Mouse (Mus musculus) left cerebral cortex, postnatal 4 days (tissue): ENCODE results near the gene Srp9. TPM values are rescaled to one million over a fixed set of nuclear protein-coding genes. Genes with fewer than 3 reads are reported as not detected.

ENCODE experiments used
- DNase-seq: peaks from one replicate; pipeline ENCODE4 v3.0.0-alpha.2; 2022
- intact Hi-C: fragments of 180-260 bp; cut with DNase I; formaldehyde crosslinking; loops from one replicate; pipeline ENCODE4 v1.15.1; 2025
- total RNA-seq, 2 experiments: library from RNA; stranded (reverse); gene quantifications; 2 replicates each; pipeline ENCODE4 v1.2.3; 2021

Gene Srp9
- total RNA-seq: 10 to 100 TPM; 46.2 to 46.6 TPM

- intact Hi-C loops: loop anchor here (10.0 kb wide), 1 partner anchor 410 kb away; no protein-coding TSS in a partner anchor
- peak; percentile 99 for DNase-seq
Measured at GRCm38 (mm10) chr1:182124506-182124905, at the start of gene Srp9. Gene Srp9 (plus strand): TSS chr1:182124737.

- DNase-seq: no peak
- intact Hi-C loops: loop anchor here (10.0 kb wide), 1 partner anchor 57 kb away; no protein-coding TSS in a partner anchor
Measured at GRCm38 (mm10) chr1:182081744-182082419, 42.7 kb upstream of the Srp9 start.

GRCm38 (mm10) chr1:182083459-182083858, 41.1 kb upstream of the Srp9 start:
- intact Hi-C loops: loop anchor here (10.0 kb wide), 1 partner anchor 59 kb away; no protein-coding TSS in a partner anchor
- no peak for DNase-seq

GRCm38 (mm10) chr1:182086759-182087158, 37.8 kb upstream of the Srp9 start:
- intact Hi-C loops: loop anchor here (10.0 kb wide), 1 partner anchor 62 kb away; no protein-coding TSS in a partner anchor
- DNase-seq: peak; percentile 69

GRCm38 (mm10) chr1:182087351-182087750, 37.2 kb upstream of the Srp9 start:
- DNase-seq: no peak
- intact Hi-C loops: loop anchor here (10.0 kb wide), 1 partner anchor 63 kb away; no protein-coding TSS in a partner anchor

GRCm38 (mm10) chr1:182087753-182088633, 36.5 kb upstream of the Srp9 start:
- intact Hi-C loops: loop anchor here (10.0 kb wide), 1 partner anchor 63 kb away; no protein-coding TSS in a partner anchor
- DNase-seq: no peak

GRCm38 (mm10) chr1:182088844-182089418, 35.6 kb upstream of the Srp9 start:
- intact Hi-C loops: loop anchor here (10.0 kb wide), 1 partner anchor 64 kb away; no protein-coding TSS in a partner anchor
- peak; percentile 86 for DNase-seq

- peak; percentile 83 for DNase-seq
- intact Hi-C loops: loop anchor here (10.0 kb wide), 1 partner anchor 65 kb away; no protein-coding TSS in a partner anchor
Measured at GRCm38 (mm10) chr1:182089600-182090297, 34.8 kb upstream of the Srp9 start.

GRCm38 (mm10) chr1:182090298-182090677, 34.2 kb upstream of the Srp9 start:
- DNase-seq: no peak
- intact Hi-C loops: no loop called here

GRCm38 (mm10) chr1:182091261-182091660, 33.3 kb upstream of the Srp9 start:
- intact Hi-C loops: no loop called here
- no peak for DNase-seq

- no peak for DNase-seq
- intact Hi-C loops: no loop called here
Measured at GRCm38 (mm10) chr1:182091746-182092412, 32.7 kb upstream of the Srp9 start.

- intact Hi-C loops: no loop called here
Measured at GRCm38 (mm10) chr1:182092413-182092800, 32.1 kb upstream of the Srp9 start.

GRCm38 (mm10) chr1:182093407-182093806, 31.1 kb upstream of the Srp9 start:
- intact Hi-C loops: no loop called here
- DNase-seq: peak; percentile 56

More at GRCm38 (mm10) chr1:182092413-182092800, 32.1 kb upstream of the Srp9 start:
- no peak for DNase-seq

GRCm38 (mm10) chr1:182094473-182095136, 29.9 kb upstream of the Srp9 start:
- DNase-seq: no peak
- intact Hi-C loops: no loop called here

GRCm38 (mm10) chr1:182095240-182095741, 29.2 kb upstream of the Srp9 start:
- intact Hi-C loops: no loop called here
- peak; percentile 81 for DNase-seq

- intact Hi-C loops: no loop called here
Measured at GRCm38 (mm10) chr1:182096707-182097106, 27.8 kb upstream of the Srp9 start.

GRCm38 (mm10) chr1:182099062-182099461, 25.5 kb upstream of the Srp9 start:
- intact Hi-C loops: no loop called here
- no peak for DNase-seq

More at GRCm38 (mm10) chr1:182096707-182097106, 27.8 kb upstream of the Srp9 start:
- no peak for DNase-seq

GRCm38 (mm10) chr1:182100403-182100802, 24.1 kb upstream of the Srp9 start:
- intact Hi-C loops: no loop called here
- DNase-seq: no peak

- intact Hi-C loops: no loop called here
- DNase-seq: no peak
Measured at GRCm38 (mm10) chr1:182101468-182101867, 23.1 kb upstream of the Srp9 start.
